Mouse (Mus musculus) heart, postnatal 25 days (tissue): ENCODE measurements around the gene Ypel2. TPM values are rescaled to one million over a fixed set of nuclear protein-coding genes. Genes with fewer than 3 reads are reported as not detected.

Source experiments
- DNase-seq: peaks from one replicate; pipeline ENCODE4 v3.0.0; 2022; ENCODE audit warnings: low spot score
- intact Hi-C: fragments of 180-260 bp; cut with DNase I; formaldehyde crosslinking; loops from one replicate; pipeline ENCODE4 v1.15.1; 2025
- total RNA-seq, 2 experiments: library from RNA; stranded (reverse); gene quantifications; 2 replicates each; pipeline ENCODE4 v1.2.3; 2021

The Ypel2 gene
- total RNA-seq, 2 experiments from 2014 or later: 16.2 to 35.4 TPM

GRCm38 (mm10) chr11:86944539-86944938 is 49.0 kb downstream of the Ypel2 start:
- intact Hi-C loops: no loop called here
- DNase-seq: no peak

DNA sequence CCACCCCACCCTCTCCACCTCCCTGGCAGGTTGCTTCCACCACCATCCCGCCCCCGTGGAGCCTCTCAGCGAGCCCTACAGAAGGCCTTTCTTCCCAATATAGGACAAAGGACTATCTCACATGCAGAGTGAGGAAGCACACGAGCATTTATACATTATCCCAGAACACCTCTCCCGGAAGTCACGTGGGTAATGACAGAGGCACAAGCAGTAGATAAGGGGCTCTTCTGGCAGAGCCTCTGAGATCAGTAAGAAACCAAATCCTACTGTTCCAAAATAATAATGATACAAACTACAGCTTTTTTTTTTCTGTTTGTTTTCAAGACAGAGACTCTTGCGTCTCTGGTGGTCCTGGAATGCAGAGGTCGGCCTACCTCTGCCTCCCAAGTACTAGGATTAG is 51.6 kb downstream of the Ypel2 start:
- intact Hi-C loops: no loop called here
- no peak for DNase-seq

- intact Hi-C loops: no loop called here
- DNase-seq: no peak
Measured at GRCm38 (mm10) chr11:86939503-86939902, 54.0 kb downstream of the Ypel2 start.

DNA sequence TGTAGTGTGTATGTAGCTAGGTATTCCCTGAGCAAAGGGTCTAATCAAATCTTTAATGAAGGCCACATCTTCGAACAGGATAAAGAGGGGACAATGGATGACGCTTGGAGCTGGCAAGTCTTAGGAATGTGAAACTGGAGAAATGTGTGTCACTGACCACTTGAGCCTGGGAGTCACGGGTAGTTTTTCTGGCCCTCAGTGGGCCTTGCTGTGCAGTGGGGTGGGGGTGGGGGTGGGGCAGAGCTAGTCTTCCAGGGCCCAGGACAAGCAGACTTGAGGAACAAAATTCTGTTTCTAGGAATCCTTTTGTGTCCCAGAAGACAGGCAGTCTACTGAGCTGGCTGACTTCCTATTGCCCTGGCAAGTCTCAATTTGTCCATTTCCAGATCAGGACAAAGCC is 55.0 kb downstream of the Ypel2 start:
- DNase-seq: no peak
- intact Hi-C loops: no loop called here

DNA sequence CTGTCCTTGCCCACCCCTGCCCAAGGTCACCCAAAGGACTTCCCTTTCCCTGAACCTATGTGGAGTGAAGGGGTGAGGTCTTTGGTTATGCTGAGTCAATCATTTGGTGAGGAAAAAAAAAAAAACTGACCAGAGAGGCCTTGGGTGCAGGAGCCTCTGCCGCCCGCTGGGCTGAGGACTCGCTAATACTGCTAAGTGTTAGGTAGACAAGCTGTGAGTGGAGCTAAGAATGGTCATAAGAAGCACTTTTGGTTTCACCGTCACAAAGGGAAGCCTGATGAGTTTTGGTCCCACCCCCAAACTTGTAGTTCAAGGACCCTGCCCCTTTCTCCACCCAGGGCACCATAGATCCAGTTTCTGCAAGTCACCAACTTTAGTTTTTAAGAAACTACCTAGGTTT is 55.4 kb downstream of the Ypel2 start:
- DNase-seq: no peak
- intact Hi-C loops: no loop called here

DNA sequence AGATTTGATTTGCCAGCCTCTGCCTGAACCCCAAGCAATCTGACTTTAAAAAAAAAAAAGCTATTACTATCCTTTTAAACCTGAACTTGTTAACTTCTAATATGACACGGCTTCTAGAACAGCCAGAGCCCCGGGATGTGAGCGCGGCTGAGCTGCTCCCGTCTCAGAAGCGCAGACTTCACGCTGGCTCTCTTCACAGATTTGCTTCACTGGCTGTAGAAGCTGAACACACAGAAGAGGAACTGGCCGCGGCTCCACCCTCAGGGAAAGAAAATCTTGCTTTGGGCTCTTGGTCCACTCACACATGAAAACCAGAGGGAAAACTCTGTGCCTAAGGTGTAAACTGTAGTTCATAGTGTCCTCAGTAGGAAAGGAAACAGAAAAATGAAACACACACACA is 56.6 kb downstream of the Ypel2 start:
- no peak for DNase-seq
- intact Hi-C loops: no loop called here

- intact Hi-C loops: no loop called here
- DNase-seq: no peak
Measured at GRCm38 (mm10) chr11:86934895-86935294, 58.6 kb downstream of the Ypel2 start.

DNA sequence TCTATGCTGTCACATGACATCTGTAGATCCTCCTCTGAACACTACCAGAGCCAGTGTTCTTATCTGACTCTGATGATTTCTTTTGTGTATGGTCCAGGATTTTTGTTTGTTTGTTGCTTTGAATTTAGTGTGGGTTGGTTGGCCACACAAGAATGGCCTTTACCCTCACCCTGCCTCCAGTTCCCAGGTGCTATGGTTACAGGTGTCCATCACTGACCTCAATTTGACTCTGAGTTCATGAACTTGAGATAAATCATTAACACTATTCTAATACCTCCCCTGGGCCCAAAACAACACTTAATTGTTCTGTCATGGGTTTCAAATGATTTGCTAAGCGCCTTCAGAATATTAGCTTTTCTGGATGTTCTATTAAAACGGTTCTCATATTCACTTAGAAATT is 61.3 kb downstream of the Ypel2 start:
- no peak for DNase-seq
- intact Hi-C loops: no loop called here

DNA sequence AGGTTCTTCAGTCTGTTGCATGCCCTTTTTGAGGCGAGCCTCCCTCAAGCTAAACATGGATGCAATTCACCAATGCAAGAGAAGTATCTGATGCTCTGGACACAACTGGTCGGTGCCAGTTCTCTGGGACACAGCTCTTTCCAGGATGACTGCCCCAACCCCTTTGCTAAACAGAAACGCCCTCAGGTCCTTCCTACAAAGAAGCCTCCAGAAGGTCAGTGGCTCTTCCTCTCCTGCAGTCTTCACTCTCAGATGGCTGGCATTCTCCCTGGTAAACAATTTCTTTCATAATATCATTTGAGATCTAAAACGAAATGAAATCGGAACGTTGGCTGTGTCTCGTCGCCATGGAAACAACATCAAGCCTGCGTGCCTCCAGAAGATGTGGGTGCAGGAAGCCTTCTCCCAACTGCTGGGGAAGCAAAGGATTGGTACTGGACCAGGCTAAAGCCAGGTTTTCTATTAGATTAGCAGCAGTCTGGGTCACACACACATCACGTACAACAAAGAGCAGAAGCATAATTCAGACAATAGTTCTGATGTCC is 62.8 kb downstream of the Ypel2 start:
- DNase-seq: no peak
- intact Hi-C loops: no loop called here

- DNase-seq: no peak
Measured at GRCm38 (mm10) chr11:86929985-86930384, 63.5 kb downstream of the Ypel2 start.

DNA sequence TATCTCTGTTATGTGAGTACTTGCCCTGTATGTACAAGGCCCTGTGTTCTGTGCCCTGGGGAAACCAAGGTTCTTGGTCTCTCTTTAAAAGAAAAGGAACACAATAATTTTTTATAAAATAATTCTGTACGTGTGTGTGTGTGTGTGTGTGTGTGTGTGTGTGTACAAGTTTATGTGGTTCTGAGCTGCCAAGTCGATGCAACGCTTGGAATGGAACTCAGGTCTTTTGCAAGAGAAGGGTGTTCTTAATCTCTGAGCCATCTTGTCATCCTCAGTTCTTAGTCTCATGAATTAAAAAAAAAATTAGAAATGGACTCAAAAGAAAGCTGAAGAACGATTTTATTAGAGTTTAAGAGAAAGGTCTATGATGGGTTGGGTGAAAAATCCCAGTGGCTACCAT is 64.0 kb downstream of the Ypel2 start:
- intact Hi-C loops: no loop called here
- DNase-seq: no peak

More at GRCm38 (mm10) chr11:86929985-86930384, 63.5 kb downstream of the Ypel2 start:
- intact Hi-C loops: no loop called here

- DNase-seq: no peak
Measured at GRCm38 (mm10) chr11:86925085-86925638, 68.3 kb downstream of the Ypel2 start.

DNA sequence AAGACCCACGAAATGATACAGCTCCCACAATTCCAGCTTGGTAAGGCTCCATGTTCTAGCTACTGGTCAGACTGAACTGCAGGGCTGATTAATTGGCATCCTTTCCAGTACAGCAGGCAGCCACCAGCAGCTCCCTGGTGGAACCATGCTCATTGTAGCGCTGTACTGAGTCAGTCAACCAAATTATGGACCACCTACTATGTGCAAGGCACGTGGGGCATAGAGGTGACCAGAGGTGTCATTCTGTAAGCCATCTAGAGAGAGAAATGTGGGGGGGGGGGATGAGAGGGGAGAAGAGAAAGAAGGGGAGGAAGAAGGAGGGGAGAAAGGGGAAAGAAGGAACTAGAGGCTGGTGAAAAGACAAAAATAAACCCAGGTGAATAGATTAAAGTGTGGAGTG is 68.9 kb downstream of the Ypel2 start:
- intact Hi-C loops: no loop called here
- no peak for DNase-seq

More at GRCm38 (mm10) chr11:86925085-86925638, 68.3 kb downstream of the Ypel2 start:
- intact Hi-C loops: no loop called here

DNA sequence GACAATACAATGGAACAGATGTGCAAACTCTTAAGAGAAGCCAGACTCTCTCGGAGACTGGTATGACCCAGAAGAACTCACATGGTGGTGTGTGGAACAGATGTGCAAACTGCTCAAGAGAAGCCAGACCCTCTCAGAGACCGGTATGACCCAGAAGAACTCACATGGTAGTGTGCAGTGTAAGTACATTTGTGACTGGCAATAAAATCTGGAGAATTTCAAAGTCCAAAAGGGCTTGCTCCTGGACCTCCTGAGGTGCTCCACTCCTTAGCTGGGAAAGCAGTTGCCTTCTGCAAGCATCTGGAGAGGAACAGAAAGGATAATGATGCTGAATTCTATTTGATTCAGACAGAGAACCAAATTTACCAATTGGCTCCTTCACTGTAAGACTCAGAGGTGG is 69.9 kb downstream of the Ypel2 start:
- DNase-seq: no peak
- intact Hi-C loops: no loop called here

DNA sequence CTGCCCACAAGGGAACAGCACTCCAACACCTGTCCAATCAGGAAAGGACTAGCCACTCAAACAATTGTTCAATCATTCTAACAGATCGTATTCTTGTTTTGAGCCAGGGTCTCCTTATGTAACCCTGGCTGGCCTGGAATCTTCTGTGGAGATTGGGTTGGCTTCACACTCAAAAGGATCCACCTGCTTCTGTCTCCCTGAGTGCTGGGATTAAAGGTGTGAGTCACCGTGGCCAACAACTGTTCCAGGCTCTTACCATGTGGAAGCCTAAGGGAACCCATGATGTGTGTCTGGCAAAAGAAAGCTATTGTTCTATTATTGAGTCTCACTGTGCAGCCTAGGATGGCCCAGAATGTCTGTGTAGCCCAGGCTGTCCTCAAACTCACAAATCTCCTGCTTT is 71.5 kb downstream of the Ypel2 start:
- no peak for DNase-seq
- intact Hi-C loops: no loop called here

DNA sequence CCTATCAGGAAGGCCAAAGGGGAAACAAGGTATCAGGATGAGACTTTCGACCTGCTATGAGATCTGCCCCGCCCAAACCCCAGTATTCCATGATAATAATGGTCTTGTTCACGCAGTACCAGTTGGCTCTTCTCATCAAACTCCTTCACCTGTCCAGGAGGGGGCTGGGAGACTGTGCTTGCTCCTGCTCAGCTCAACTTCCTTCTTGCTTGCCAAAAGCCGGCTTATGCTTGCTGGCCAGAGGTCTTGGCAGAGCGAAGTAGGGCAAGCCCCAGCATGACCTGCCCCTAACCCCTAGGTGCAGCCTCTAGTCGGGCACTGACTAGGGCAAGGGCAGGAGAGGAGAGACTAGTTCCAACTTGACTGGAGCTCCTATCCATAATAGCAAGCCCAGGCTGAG is 72.2 kb downstream of the Ypel2 start:
- intact Hi-C loops: loop anchor here (2.0 kb wide), 3 partner anchors 25 to 71 kb away; partner anchors contain the start of gene Ypel2
- no peak for DNase-seq

DNA sequence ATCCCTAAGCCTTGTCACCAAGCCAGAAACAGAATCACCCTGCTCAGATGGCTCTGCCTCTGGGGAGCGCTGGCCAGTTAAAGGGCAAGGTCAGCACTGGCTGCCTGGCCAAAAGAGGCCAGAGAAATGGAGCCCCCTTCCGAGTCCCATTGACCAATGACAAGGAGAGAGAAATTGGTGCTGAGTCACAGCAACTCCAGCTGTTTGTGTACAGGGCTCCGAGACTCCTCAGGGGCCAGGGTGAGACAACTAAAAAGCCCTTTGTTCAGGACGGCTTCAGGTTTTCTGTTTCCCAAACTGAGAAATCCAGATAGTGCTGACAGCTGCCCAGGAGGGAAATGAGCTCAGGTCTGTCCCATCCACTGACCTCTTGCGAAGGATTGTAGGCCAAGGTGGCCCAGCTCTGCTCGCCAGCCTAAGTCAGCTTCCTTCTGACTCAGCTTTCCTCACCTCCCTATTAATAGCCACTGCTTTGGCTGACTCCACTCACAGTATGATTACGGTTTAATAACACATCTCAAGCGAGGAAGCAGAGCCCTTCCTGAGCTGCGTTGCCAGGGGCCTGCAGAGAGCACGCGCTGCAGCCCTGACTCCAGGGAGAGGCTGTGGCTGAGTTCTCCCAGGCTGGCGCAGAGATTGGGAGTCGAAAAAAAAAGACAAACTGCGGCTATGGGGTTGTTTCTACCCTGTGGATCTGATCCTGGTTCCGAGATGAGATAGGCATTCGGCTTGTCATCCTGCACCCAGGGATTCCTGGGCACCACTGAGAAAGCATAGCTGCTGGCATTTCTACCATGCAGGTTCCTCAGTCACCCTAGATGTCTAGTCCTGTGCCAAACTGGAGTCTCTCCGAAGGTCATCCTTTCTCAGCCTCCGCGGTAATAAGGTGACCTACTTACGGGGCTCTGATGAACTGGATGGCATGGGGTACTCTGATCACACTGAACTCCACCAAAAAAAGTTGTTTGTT is 73.1 kb downstream of the Ypel2 start:
- DNase-seq: peak; percentile 58
- intact Hi-C loops: loop anchor here (2.0 kb wide), 3 partner anchors 26 to 72 kb away; partner anchors contain the start of gene Ypel2

GRCm38 (mm10) chr11:86919468-86919867 is 74.0 kb downstream of the Ypel2 start:
- DNase-seq: no peak
- intact Hi-C loops: no loop called here

DNA sequence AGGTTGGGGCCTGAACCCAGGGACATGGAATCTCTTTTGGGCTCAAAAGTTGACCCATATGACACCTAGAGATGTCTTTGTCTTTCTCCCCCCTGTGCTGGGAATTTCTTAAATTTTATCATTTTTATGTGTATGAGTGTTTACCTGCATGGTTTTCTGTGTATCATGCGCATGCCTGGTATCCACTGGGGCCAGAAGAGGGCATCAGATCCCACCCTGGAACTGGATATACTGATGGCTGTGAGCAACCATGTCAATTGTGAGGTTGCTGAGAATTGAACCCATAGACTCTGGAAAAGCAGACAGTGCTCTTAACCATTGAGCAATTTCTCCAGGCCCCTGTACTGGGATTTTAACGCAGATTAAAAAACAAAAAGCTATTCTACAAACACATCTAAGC is 76.0 kb downstream of the Ypel2 start:
- intact Hi-C loops: no loop called here
- DNase-seq: no peak

DNA sequence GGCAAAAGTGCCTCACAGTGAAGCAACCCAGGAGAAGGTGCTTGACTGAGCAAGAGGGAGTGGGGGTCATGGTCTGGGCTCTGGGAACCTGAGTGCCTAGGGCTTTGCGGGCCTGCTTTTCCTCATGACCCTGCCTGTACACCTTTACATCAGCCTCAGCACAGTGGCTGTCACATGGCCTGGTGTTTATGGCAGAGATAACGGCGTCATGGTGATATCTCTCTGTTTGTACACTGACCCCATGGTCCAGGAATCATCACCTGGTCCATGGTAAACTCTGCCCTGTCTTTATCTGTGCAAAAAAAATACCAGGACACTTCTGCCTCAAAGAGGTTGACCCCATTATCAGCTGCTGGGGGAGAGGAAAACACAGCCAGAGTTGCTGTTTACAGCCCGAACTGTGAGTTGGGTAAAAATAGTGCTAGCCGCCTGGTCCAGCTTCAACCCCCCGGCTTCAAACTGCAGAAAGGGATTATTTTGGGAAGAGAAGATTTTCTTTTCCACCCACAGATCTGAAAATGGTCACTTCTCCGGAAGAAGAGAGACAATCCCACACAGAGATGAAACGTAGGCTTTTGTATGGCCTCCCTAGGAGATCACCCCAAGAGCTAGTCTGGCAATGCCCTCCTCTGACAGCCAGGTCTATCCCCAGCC is 76.8 kb downstream of the Ypel2 start:
- DNase-seq: no peak
- intact Hi-C loops: no loop called here

GRCm38 (mm10) chr11:86914329-86914728 is 79.2 kb downstream of the Ypel2 start:
- no peak for DNase-seq
- intact Hi-C loops: no loop called here
